Mouse (Mus musculus) midbrain, embryonic 10.5 days (tissue): ENCODE measurements at regions not wholly inside any gene's neighbourhood (a gene's known extent, or its start where the extent isn't known, plus 50 kb on each side); places are given as distances from the start of the nearest gene placed in this dataset.

ENCODE experiments used
- DNase-seq: peaks from one replicate; pipeline ENCODE4 v3.0.0-alpha.2; 2017; ENCODE audit warnings: low spot score
- H3K27ac ChIP-seq: fragments of 300-500 bp; sonication (generic); replicated peaks from 2 replicates; pipeline ENCODE4 v1.5.1; 2016; ENCODE audit warnings: mild to moderate bottlenecking
- H3K27me3 ChIP-seq: fragments of 300-500 bp; sonication (generic); 2 replicates; pipeline ENCODE4 v1.6.1; 2016; ENCODE audit warnings: low read depth, mild to moderate bottlenecking; ENCODE audit not compliant: poor library complexity, severe bottlenecking
- H3K36me3 ChIP-seq: fragments of 300-500 bp; sonication (generic); 2 replicates; pipeline ENCODE4 v1.6.1; 2016; ENCODE audit warnings: mild to moderate bottlenecking, moderate library complexity
- H3K4me1 ChIP-seq: fragments of 300-500 bp; sonication (generic); 2 replicates; pipeline ENCODE4 v1.6.1; 2016
- H3K4me3 ChIP-seq: fragments of 300-500 bp; sonication (generic); 2 replicates; pipeline ENCODE4 v1.5.1; 2016; ENCODE audit warnings: mild to moderate bottlenecking, moderate library complexity
- H3K9me3 ChIP-seq: fragments of 300-500 bp; sonication (generic); replicated peaks from 2 replicates; pipeline ENCODE4 v1.6.1; 2016; ENCODE audit warnings: mild to moderate bottlenecking
- WGBS: fragments of 180-500 bp; shearing (Covaris S2); methylation state at CpG from one replicate; pipeline ENCODE4 v1.1.7; 2016; 5-methylcytosine and 5-hydroxymethylcytosine counted together

DNA sequence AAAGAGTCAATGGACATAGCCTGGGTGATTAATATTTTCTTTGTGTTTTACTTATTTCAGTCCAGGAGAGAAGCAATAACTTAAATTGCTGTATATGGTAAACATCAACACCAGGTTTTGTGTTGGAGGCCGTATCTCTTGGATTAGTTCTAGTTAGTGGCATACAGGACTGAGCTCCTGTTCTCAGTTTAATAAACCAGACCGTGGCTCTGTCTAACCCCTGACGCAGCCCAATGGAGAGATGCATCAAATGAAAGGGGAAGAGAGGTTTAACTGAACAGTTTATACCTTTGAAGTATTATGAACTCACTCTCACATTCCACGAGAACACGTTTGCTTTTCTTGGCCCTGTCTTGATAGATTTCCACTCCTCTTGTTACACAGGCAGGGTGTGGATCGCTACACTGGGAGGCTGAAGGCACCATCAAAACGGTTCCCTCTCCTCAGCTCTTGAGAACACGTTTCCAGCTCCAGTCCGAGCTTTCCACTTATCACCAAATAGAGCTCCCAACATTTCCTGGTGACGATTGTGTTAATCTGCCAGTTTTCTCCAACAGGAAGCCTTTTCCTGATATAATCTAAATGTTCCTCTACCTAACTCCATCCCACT is 54.0 kb upstream of the Cerkl start:
- no peak overlapping the region for H3K27ac ChIP-seq
- H3K9me3 ChIP-seq = no peaks in the 10 kb centered on the region
- DNase-seq = no peak
- no peaks in the 10 kb centered on the region for H3K4me1 ChIP-seq
- no peaks in the 10 kb centered on the region for H3K36me3 ChIP-seq
- 84% methylated on average over 10 of the region's 10 CpGs for WGBS
- no peak overlapping the region for H3K4me3 ChIP-seq
- H3K27me3 ChIP-seq = no peaks in the 10 kb centered on the region

DNA sequence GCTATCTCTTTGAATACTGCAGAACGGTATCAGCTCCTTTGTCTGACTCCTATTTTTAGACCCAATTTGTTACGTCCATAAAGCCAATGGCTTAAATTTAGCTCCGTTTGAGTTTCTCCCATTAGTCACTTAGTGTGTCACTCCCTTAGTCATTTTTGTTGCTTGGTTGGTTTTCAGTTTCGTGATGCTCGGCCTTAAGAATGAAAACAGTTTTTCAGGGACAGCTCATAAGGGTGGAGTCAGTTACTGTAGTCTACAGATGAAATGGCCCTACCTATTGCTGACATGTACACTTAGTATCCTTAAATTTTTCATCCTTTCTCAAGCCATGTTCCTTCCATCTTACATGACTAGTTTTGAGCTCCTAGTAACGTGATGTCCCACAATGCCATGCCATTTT is 54.5 kb upstream of the Cerkl start:
- DNase-seq = no peak
- WGBS = 84% methylated on average over 6 of the region's 6 CpGs
- H3K9me3 ChIP-seq = no peaks in the 10 kb centered on the region

GRCm38 (mm10) chr2:79511676-79512323 is 55.2 kb upstream of the Cerkl start:
- Histone ChIP-seq H3K27me3 (no peaks in the 10 kb centered on the region), H3K4me3 (no peak overlapping the region), H3K27ac (no peak overlapping the region), H3K36me3 (no peaks in the 10 kb centered on the region), H3K4me1 (no peaks in the 10 kb centered on the region), H3K9me3 (no peaks in the 10 kb centered on the region)
- DNase-seq = peak; percentile 53
- WGBS = 37% methylated on average over 11 of the region's 11 CpGs

More for the DNA sequence above, 54.5 kb upstream of the Cerkl start:
- no peak overlapping the region for H3K27ac ChIP-seq
- no peak overlapping the region for H3K4me3 ChIP-seq
- no peaks in the 10 kb centered on the region for H3K4me1 ChIP-seq
- H3K36me3 ChIP-seq = no peaks in the 10 kb centered on the region
- no peaks in the 10 kb centered on the region for H3K27me3 ChIP-seq

GRCm38 (mm10) chr2:79512374-79512773 is 55.8 kb upstream of the Cerkl start:
- H3K27ac ChIP-seq = no peak overlapping the region
- no peak overlapping the region for H3K4me3 ChIP-seq
- no peaks in the 10 kb centered on the region for H3K9me3 ChIP-seq
- no peak for DNase-seq
- no peaks in the 10 kb centered on the region for H3K27me3 ChIP-seq
- H3K4me1 ChIP-seq = no peaks in the 10 kb centered on the region
- WGBS = 85% methylated on average over 2 of the region's 2 CpGs
- no peaks in the 10 kb centered on the region for H3K36me3 ChIP-seq

GRCm38 (mm10) chr2:79513726-79514125 is 57.1 kb upstream of the Cerkl start:
- H3K9me3 ChIP-seq = no peaks in the 10 kb centered on the region
- WGBS = 60% methylated on average over 3 of the region's 3 CpGs
- no peaks in the 10 kb centered on the region for H3K36me3 ChIP-seq
- no peak overlapping the region for H3K27ac ChIP-seq
- no peaks in the 10 kb centered on the region for H3K4me1 ChIP-seq
- DNase-seq = no peak
- no peak overlapping the region for H3K4me3 ChIP-seq
- H3K27me3 ChIP-seq = no peaks in the 10 kb centered on the region

DNA sequence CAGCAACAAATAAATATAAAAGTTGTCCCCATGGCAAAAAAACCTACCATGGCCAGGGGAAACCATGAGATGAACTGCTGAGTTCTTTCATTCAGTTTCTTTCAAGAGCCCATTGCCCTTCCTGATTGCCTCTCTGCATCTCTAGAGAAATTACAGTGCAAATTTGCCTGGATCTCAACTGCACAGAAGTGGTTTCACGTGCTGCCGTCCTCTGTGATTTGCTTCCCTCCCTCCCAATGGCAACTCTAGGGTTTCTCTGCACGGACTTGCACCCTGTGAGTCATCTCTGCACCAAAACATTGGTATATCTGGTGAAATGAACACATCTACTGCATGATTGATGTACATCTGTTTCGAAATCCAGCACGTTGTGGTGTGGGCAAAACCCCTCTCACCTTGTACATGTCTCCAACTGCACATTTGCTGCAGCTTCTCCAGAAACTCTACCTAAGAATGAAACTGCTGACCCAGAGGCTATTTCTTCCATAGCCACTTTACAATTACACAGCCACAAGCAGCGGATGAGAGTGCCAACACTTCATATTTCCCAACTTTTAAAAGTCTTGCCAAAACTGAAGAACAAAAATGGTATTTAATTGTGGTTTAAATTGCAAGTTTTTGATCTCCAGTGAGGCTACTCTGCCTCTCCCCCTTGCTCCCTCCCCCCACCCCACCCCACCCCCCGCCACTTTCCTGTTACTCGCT is 61.6 kb upstream of the Cerkl start:
- peaks cover 9% of the 10 kb centered on the region for H3K4me1 ChIP-seq
- no peaks in the 10 kb centered on the region for H3K9me3 ChIP-seq
- H3K36me3 ChIP-seq = no peaks in the 10 kb centered on the region
- DNase-seq = no peak
- no peaks in the 10 kb centered on the region; the same call in 1 of the 2 replicates for H3K27me3 ChIP-seq
- WGBS = 80% methylated on average over 8 of the region's 8 CpGs
- H3K4me3 ChIP-seq = no peak overlapping the region
- H3K27ac ChIP-seq = no peak overlapping the region

- no peak for DNase-seq
- no peaks in the 10 kb centered on the region for H3K9me3 ChIP-seq
- no peak overlapping the region for H3K27ac ChIP-seq
- H3K4me3 ChIP-seq = no peak overlapping the region
- 38% methylated on average over 6 of the region's 6 CpGs for WGBS
- peaks cover 1% of the 10 kb centered on the region for H3K27me3 ChIP-seq
- H3K4me1 ChIP-seq = peaks cover 9% of the 10 kb centered on the region
- no peaks in the 10 kb centered on the region for H3K36me3 ChIP-seq
These were observed 63.3 kb upstream of the Cerkl start for GRCm38 (mm10) chr2:79519799-79520449.

DNA sequence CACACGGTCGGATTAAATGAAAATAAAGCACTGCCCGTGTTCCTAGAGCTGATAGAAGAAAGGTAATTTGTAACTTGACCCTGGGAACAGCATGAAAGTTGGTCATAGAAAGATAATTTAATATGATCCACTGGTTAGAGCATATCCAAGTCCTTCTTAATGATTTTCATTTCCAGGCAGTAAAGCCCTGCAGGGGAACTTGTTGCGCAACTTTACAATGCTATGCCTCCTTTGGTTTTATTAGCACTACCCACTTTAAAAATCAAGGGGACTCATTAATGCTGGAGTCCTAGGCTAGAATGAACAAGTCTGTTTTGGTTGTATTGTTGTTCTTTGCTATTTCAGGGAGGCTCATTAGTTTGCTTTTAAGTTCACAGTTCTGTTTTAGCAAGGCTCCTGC is 66.9 kb upstream of the Cerkl start:
- WGBS = 90% methylated on average over 4 of the region's 4 CpGs
- Histone ChIP-seq H3K27me3 (peaks cover 24% of the 10 kb centered on the region), H3K4me1 (peaks cover 31% of the 10 kb centered on the region), H3K27ac (no peak overlapping the region), H3K9me3 (no peaks in the 10 kb centered on the region), H3K4me3 (no peak overlapping the region), H3K36me3 (no peaks in the 10 kb centered on the region)
- DNase-seq = no peak

- WGBS = 26% methylated on average over 5 of the region's 5 CpGs
- Histone ChIP-seq H3K9me3 (no peaks in the 10 kb centered on the region), H3K27ac (no peak overlapping the region), H3K4me1 (peaks cover 41% of the 10 kb centered on the region), H3K36me3 (no peaks in the 10 kb centered on the region), H3K27me3 (peaks cover 59% of the 10 kb centered on the region), H3K4me3 (no peak overlapping the region)
- no peak for DNase-seq
These were observed 70.9 kb upstream of the Cerkl start for GRCm38 (mm10) chr2:79527529-79527928.

- peaks cover 59% of the 10 kb centered on the region for H3K27me3 ChIP-seq
- H3K4me1 ChIP-seq = peaks cover 41% of the 10 kb centered on the region
- WGBS = 66% methylated on average over 18 of the region's 18 CpGs
- H3K27ac ChIP-seq = no peak overlapping the region; the same call in 1 of the 2 replicates
- no peak for DNase-seq
- no peak overlapping the region for H3K4me3 ChIP-seq
- H3K36me3 ChIP-seq = no peaks in the 10 kb centered on the region
- no peaks in the 10 kb centered on the region for H3K9me3 ChIP-seq
These were observed 71.9 kb upstream of the Cerkl start for GRCm38 (mm10) chr2:79528347-79528990.

GRCm38 (mm10) chr2:79529185-79529584 is 72.6 kb upstream of the Cerkl start:
- peaks cover 59% of the 10 kb centered on the region for H3K27me3 ChIP-seq
- 10% methylated on average over 2 of the region's 2 CpGs for WGBS
- H3K4me3 ChIP-seq = no peak overlapping the region
- no peaks in the 10 kb centered on the region for H3K36me3 ChIP-seq
- peaks cover 41% of the 10 kb centered on the region for H3K4me1 ChIP-seq
- H3K27ac ChIP-seq = no peak overlapping the region
- no peaks in the 10 kb centered on the region for H3K9me3 ChIP-seq
- no peak for DNase-seq

- H3K36me3 ChIP-seq = no peaks in the 10 kb centered on the region
- no peak overlapping the region for H3K4me3 ChIP-seq
- no peak overlapping the region for H3K27ac ChIP-seq
- peaks cover 40% of the 10 kb centered on the region for H3K27me3 ChIP-seq
- H3K9me3 ChIP-seq = no peaks in the 10 kb centered on the region
- WGBS = 79% methylated on average over 3 of the region's 3 CpGs
- DNase-seq = no peak
- H3K4me1 ChIP-seq = peaks cover 25% of the 10 kb centered on the region
These were observed 76.1 kb upstream of the Cerkl start for GRCm38 (mm10) chr2:79532610-79533160.
